Mouse (Mus musculus) kidney, postnatal 0 days (tissue): Measurements from ENCODE around the gene Rabgef1. TPM values are rescaled to one million over a fixed set of nuclear protein-coding genes. Genes with fewer than 3 reads are reported as not detected.

Source experiments
- ATAC-seq: fragments of 200-750 bp; cut with Nextera tagmentation; replicated peaks from 2 replicates; pipeline ENCODE4 v1.8.0; 2017; ENCODE audit warnings: low read depth, moderate number of reproducible peaks, moderate TSS enrichment, moderate library complexity; ENCODE audit not compliant: low FRiP score
- DNase-seq: peaks from one replicate; pipeline ENCODE4 v3.0.0-alpha.2; 2016; ENCODE audit warnings: low spot score
- H3K27ac ChIP-seq: fragments of 300-500 bp; sonication (generic); 2 replicates; pipeline ENCODE4 v1.5.1; 2014; ENCODE audit warnings: mild to moderate bottlenecking
- H3K27me3 ChIP-seq: fragments of 300-500 bp; sonication (generic); 2 replicates; pipeline ENCODE4 v1.6.1; 2014; ENCODE audit warnings: low read length, mixed read lengths; ENCODE audit not compliant: insufficient read depth
- H3K36me3 ChIP-seq: fragments of 300-500 bp; sonication (generic); 2 replicates; pipeline ENCODE4 v1.6.1; 2014; ENCODE audit warnings: low read length, mixed read lengths; ENCODE audit not compliant: insufficient read depth
- H3K4me1 ChIP-seq: fragments of 300-500 bp; sonication (generic); replicated peaks from 2 replicates; pipeline ENCODE4 v1.6.1; 2014; ENCODE audit warnings: antibody characterized with exemption, low read length, mixed read lengths; ENCODE audit not compliant: insufficient read depth
- H3K4me2 ChIP-seq: fragments of 300-500 bp; sonication (generic); 2 replicates; pipeline ENCODE4 v1.6.1; 2014; ENCODE audit warnings: mild to moderate bottlenecking, low read length, moderate library complexity, mixed read lengths
- H3K4me3 ChIP-seq: fragments of 300-500 bp; sonication (generic); replicated peaks from 2 replicates; pipeline ENCODE4 v1.5.1; 2014; ENCODE audit warnings: low read depth, low read length
- H3K9ac ChIP-seq: fragments of 300-500 bp; sonication (generic); 2 replicates; pipeline ENCODE4 v1.6.1; 2014; ENCODE audit warnings: low read depth, low read length
- H3K9me3 ChIP-seq: fragments of 300-500 bp; sonication (generic); replicated peaks from 2 replicates; pipeline ENCODE4 v1.6.1; 2016; ENCODE audit warnings: low read length, inconsistent platforms, mixed read lengths
- CTCF ChIP-seq: IDR thresholded peaks from 2 replicates; pipeline ENCODE4 v1.5.1; 2016; ENCODE audit warnings: antibody characterized with exemption, low read depth, mild to moderate bottlenecking, moderate library complexity
- WGBS: fragments of 180-500 bp; shearing (Covaris S2); extraction: QIAGEN DNeasy Blood & Tissue Kit; methylation state at CpG from one replicate; pipeline ENCODE4 v1.1.7; 2014; 5-methylcytosine and 5-hydroxymethylcytosine counted together
- polyA plus RNA-seq: library from polyadenylated mRNA; unstranded; fragments of >200 nt; fragmentation: Nextera tagmentation; extraction: Ambion mirVana; gene quantifications from 2 replicates; pipeline ENCODE4 v1.2.1, GENCODE M21; 2015

The Rabgef1 gene
- polyA plus RNA-seq, 1 experiment from 2014 or later: 28.1 TPM

DNA sequence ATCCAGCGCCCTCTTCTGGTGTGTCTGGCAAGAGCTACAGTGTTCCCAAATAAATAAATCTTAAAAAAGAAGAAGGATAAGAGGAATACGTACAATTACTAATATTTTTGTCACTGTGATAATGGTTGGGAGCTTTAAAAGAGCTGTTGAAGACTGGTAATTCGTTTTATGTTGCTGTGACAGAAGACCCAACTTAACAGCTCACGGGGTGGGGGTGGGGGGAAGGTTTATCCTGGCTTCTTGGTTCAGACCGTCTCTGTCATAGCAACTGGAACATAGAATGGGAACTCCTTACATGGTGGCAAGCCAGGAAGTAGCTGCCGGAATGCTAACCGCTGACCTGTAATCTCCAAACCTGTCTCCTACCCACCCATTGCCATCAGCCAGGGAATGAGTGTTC, 45.2 kb downstream of the Rabgef1 start, which contains the start of gene Tmem248:
Tmem248 (plus strand) TSS at position 301 of the 400 bp plus-strand sequence.
- Histone ChIP-seq H3K9ac (no peak within 1 kb of the TSS), H3K4me3 (no peak within 1 kb of the TSS), H3K4me2 (no peak within 1 kb of the TSS), H3K36me3 (peaks cover 5% of the 10 kb centered on the region; the same call in 1 of the 2 replicates), H3K27ac (no peak within 1 kb of the TSS), H3K9me3 (no peaks in the 10 kb centered on the region), H3K27me3 (no peaks in the 10 kb centered on the region), H3K4me1 (no peaks in the 10 kb centered on the region)
- ATAC-seq: no peak
- TF ChIP-seq CTCF: peak; percentile 7; the same call in 1 of the 2 replicates
- 87% methylated on average over 7 of the region's 7 CpGs for WGBS
- no peak for DNase-seq

DNA sequence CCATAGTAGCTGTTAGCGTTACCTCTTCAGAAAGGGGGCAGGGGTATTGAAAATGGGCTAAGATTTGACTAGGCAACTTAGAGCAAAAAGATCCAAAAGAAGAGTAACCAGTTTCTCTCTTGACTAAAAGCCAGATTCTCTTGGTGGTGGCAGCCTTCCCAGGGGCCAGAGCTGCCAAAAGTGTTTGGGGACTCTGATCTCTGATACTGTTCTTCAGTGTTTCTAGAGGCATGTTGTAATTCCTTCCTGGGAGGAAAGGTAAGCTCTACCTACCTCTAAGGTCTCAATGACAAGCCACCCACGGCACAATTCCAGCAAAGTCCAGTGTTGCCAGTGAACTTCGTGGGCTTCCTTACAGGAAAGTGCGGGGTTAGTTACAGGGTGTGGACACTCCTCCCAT, 45.8 kb downstream of the Rabgef1 start:
- no peak for TF ChIP-seq CTCF
- 89% methylated on average over 4 of the region's 4 CpGs for WGBS
- Histone ChIP-seq H3K4me1 (no peaks in the 10 kb centered on the region), H3K9me3 (no peaks in the 10 kb centered on the region), H3K4me3 (no peak overlapping the region), H3K4me2 (no peak overlapping the region), H3K36me3 (no peaks in the 10 kb centered on the region), H3K27ac (no peak overlapping the region), H3K27me3 (no peaks in the 10 kb centered on the region), H3K9ac (no peak overlapping the region)
- ATAC-seq (no peak), DNase-seq (no peak)

- TF ChIP-seq CTCF: no peak
- H3K36me3 ChIP-seq: no peaks in the 10 kb centered on the region
- H3K27me3 ChIP-seq: no peaks in the 10 kb centered on the region
- no peak for ATAC-seq
- DNase-seq: no peak
- H3K9me3 ChIP-seq: no peaks in the 10 kb centered on the region
- 92% methylated on average over 5 of the region's 5 CpGs for WGBS
- peaks cover 4% of the 10 kb centered on the region; the same call in 1 of the 2 replicates for H3K4me1 ChIP-seq
- H3K9ac ChIP-seq: no peak overlapping the region
- no peak overlapping the region for H3K4me3 ChIP-seq
- H3K4me2 ChIP-seq: no peak overlapping the region
- H3K27ac ChIP-seq: no peak overlapping the region
These were observed 46.7 kb downstream of the Rabgef1 start for GRCm38 (mm10) chr5:130218336-130218735.

DNA sequence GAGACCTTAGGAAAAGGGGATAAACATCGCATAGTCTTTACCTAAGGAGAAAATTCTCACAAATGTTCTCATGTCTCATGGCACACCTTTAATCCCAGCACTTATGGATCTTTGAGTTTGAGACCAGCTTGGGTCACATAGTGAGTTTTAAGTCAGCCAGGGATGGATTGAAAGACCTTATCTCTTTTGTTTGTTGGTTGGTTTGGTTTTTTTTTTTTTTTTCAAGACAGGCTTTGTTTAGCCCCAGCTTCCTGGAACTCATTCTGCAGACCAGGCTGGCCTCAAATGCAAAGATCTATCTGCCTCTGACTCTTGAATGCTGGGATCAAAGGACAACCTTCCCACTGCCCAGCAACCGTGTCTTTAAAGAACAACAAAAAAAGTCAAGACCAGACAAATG, 49.7 kb downstream of the Rabgef1 start:
- Histone ChIP-seq H3K4me2 (peak overlapping the region; percentile 69), H3K9me3 (no peaks in the 10 kb centered on the region), H3K27ac (peak overlapping the region; percentile 86), H3K36me3 (no peaks in the 10 kb centered on the region), H3K4me1 (peaks cover 10% of the 10 kb centered on the region; the same call in 1 of the 2 replicates), H3K9ac (peak overlapping the region; percentile 95; the same call in 1 of the 2 replicates), H3K4me3 (peak overlapping the region; percentile 98), H3K27me3 (no peaks in the 10 kb centered on the region)
- no peak for ATAC-seq
- TF ChIP-seq CTCF: no peak
- WGBS: 45% methylated on average over 2 of the region's 2 CpGs
- DNase-seq: no peak

GRCm38 (mm10) chr5:130221760-130222145, 50.2 kb downstream of the Rabgef1 start:
- peak; percentile 52 for ATAC-seq
- Histone ChIP-seq H3K36me3 (no peaks in the 10 kb centered on the region), H3K4me3 (peak overlapping the region; percentile 98), H3K27ac (peak overlapping the region; percentile 86), H3K9ac (peak overlapping the region; percentile 95), H3K4me1 (peaks cover 10% of the 10 kb centered on the region), H3K9me3 (no peaks in the 10 kb centered on the region), H3K4me2 (peak overlapping the region; percentile 69), H3K27me3 (no peaks in the 10 kb centered on the region)
- TF ChIP-seq CTCF: no peak
- 0% methylated on average over 10 of the region's 10 CpGs for WGBS
- peak; percentile 51 for DNase-seq

DNA sequence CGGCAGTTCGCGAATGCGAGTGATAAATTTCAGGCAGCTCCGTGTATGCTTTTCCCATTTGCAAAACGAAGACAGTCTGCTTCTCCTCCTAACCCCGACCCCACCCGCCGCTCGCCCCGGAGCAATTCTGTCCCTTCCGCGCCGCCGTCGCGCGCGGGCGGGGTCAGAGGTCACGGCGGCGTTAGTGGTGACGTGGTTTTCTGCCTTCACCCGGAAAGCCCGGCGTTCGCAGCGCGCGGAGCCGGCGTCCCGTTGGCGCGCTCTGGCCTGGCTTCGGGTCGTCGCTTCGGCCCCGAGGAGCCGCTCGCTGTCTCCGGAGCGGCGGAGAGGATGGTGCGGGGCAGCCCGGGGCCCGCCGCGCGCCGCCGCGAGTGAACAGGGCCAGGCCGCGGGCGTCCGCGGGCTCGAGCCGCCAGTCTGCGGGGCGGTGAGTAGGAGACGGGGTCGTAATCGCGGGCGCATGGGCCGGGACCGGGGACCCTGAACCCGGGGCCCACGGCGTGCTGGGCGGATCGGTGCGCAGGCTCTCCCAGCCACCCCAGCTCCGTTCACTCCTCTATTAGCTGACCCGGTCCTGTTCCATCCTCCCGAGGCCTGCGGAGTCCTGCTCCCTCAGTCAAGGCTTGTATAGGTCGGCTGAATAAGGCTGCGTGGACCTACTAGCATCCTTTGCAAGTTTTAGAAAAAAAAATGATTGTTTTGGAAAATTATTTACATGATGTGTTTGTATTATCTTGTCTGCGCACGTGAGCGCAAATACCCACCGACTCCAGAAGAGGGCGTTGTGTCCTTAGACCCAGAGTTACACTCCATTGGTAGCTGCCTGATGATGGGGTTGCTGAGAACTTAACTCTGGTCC, 50.8 kb downstream of the Rabgef1 start:
- Histone ChIP-seq H3K4me2 (peak overlapping the region; percentile 69), H3K4me1 (peaks cover 10% of the 10 kb centered on the region), H3K27me3 (no peaks in the 10 kb centered on the region), H3K9ac (peak overlapping the region; percentile 95), H3K4me3 (peak overlapping the region; percentile 98), H3K36me3 (no peaks in the 10 kb centered on the region), H3K9me3 (no peaks in the 10 kb centered on the region), H3K27ac (peak overlapping the region; percentile 86)
- peak; percentile 91 for DNase-seq
- peak; percentile 58 for TF ChIP-seq CTCF
- ATAC-seq: peak; percentile 82
- WGBS: under 1% methylated on average over 85 of the region's 88 CpGs
